Mouse (Mus musculus) adrenal gland, adult (tissue): ENCODE measurements around the gene Opcml.

Source experiments
- DNase-seq, 2 experiments: peaks; one replicate each; pipeline ENCODE4 v3.0.0; 2022 to 2023; ENCODE audit warnings: low spot score in 1 of 2; ENCODE audit not compliant: inconsistent age in 2 of 2

Opcml gene

DNA sequence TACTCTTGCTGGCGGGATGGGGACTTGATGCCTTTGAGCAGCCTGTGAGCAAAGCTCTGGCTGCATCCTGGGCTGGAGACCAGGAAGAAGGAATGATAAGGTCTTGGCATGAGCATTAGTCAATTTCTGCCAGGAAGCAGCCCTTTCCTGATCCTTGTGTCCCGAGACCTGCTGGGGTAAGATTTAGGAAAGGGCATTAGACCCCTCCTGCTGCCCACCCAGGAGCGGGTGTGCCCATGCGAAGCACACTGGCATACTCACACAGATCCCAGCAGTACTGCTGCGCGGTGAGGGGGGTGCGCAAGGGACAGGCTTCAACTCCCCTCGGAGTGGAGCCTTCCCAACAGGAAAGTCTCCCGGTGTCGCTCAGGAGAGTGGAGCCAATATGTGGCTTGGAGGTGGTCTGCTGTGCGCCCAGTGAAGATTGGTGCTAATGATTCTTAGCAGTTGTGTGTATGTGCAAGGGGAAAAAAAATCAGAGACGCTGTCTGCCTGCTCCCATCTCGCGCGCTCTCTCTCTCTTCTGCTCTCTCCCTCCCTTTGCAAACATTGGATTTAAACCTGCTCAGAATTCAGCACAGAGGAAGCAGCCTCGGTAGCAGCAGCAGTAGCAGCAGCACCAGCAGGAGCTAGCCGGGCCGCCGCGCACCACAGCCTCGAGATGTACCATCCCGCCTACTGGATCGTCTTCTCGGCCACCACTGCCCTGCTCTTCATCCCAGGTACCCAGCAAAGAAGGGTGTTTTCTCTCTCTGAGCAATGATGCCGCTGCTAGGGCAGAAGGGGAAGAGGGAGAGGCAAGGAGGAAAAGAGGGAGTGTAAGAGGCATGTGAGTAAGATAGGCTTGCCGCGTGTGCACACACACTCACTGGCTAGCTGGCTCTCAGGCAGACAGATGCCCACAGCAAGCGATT lies at the start of gene Opcml:
Opcml (plus strand) TSS at position 51 of the 914 bp plus-strand sequence.
- DNase-seq: peak in 1 of 2 experiments; percentile 19

DNA sequence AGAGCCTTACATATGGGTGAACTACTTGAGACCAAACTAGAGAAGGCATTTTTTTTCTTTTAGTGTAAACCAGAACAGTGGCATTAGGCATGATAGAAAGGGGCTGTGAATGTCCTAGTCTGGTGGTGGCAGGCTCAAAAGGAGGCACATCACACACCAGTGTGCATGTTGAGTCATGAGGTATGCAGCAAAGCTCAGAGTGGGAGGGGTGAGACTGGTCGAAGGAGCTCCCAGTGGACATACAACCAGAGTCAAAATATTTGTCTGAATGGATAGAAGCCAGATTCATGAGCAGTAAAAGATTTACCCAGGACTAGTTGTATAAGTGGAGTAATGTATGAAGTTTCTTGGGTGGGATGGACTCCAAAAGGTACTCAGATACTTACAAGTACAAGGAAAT lies 31.9 kb upstream of the Opcml start:
- no peak for DNase-seq

DNA sequence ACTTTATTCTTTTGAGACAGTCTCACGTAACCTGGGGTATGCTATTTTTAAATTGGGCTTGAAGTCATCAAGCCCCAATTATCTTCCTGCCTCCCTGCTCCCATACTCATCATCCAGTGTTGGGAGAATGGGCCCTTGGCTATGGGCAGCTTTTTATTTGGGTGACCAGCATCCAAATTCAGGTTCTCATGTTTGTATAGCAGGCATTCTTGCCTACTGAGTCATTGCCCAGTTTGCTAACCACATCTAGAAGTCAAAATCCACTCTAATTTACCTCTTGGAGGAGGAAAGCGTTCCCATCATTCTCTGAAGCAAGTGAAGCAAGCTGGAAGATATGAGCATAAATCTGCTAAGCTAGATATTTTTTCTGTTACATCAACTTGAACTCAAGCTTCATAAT lies 29.4 kb upstream of the Opcml start:
- DNase-seq: no peak

DNA sequence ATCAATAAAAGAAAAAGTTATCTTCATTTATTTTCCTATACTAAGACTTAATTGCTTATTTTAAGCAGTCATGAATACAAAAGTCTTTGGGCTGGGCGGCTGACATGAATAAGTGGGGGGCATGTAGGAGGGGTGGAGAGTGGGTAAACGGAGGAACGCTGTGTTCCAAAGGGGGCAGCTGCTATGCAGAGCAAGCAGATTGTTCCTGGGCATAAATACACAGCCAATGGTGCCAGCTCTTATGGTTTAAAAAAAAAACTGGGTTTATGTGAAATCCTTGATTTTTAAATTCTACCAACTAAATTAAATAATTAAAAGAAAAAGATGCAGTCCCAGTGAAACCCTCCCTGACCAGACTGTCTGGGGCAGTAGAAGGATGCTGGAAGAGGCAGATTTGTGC lies 24.1 kb upstream of the Opcml start:
- DNase-seq: no peak

DNA sequence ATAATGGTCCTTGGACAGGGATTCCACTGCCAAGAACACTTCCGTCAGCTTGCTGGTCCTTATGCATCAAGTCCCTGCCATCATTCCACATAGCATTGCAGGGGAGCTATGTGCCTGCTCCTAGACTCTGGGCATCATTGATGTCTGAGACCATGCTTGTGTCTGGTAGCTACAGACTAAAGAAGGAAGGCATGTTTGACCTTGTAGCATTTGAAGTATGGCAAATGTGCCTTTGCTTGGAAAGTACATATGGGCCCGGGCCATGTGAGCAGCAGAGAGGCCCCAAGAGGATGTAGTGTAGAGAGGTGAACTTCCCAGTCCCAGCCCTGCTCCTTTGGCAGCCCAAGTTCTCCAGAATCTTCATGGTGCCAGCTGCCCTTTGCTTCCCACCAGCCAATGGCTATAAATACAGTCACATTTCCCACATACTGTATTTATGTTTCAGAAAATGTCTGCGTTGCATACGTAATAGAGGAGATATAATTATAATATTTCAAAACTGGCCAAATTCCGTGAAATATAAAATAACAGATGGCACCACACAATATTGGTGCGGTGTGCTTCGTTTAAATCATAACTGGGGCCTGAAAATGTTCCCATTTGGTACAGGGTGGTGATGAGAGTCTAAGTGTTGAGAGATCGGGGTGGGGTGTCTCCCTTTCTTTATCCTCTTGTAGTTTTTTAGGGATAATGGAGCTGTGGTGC lies 23.2 kb upstream of the Opcml start:
- no peak for DNase-seq

DNA sequence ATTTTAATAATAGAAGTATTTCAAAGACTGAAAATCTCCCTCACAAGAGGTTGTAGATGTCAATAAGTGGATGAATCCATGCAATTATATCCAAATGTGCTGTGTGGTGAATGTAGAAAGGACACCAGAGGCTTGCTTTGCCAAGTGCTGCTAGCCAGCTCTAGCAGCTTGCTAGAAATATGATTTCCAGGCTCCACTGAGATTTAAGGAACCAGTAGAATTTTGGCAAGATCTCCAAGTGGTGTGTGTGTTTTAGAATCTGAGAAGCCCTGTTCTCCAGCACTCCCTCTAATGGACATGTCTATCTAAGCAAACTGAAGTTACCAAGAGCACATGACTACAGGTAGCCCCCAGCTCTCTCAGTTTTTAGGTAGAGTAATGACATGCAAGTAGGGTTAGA lies 21.8 kb upstream of the Opcml start:
- no peak for DNase-seq

DNA sequence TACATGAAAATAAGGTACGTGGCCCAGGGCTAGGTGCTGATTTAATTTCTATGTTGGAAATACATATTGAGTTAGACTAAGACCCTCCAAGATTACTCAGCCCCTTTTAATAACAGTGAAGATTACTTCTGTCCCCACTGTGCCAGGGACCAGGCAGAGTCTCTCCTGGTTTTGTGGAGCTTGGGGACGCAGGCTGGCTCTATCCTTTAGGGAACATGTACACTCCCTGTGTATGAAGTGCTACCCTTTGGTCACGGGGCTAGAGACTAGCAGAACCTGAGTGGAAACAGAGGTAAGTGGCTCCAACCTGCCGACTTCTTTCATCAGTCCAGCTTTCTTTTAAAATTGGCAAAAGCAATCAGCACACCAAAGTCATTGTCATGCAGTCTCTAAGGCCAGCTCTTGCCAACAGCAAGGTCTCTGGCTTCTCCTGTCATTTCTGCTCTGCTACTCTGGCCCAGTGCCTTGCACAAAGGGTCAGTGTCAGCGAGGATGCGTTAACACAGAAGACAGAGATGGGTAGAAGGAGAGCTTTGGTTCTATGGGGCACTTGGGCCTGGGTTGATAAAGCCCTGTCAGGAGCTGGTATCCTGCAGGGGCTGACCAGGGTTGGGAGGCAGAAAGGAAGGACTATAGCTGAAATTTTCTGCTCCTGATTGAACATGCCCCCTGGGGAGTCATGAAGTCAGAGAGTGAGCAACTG lies 9.1 kb upstream of the Opcml start:
- DNase-seq: no peak

DNA sequence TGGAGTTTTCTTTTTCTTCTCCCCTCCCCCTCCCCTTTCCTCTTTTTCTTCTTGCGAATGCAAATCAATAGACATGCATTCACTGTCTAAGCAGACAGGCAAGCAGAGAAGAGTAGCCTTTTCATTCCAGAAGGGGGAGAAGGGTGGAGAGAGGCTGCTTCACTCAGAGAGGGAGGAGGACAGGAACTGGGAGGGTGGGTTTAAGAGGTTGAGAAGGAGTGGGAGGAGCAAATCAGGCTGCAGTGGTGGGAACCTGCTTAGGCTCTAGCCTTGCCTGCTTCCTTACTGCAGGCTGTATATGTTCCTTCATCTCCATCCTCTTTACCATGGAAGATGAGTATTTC lies 8.6 kb upstream of the Opcml start:
- DNase-seq: no peak

DNA sequence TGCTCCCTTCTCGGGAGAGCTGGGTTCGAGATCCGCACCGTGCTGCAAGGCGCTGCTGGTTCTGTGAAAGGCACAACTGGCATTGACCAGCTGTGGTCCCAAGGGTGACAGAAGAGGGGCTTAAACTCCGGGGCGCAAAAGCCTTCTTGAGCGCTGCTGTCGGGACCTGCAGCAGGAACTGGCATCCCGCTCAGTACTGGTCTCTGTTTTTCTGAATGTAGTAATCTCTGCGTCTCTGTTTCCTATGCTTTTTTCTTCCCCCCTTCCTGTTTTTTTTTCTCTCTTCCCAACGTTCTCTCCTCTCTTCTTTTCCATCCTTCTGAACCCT lies 1.0 kb downstream of the Opcml start:
- no peak for DNase-seq

DNA sequence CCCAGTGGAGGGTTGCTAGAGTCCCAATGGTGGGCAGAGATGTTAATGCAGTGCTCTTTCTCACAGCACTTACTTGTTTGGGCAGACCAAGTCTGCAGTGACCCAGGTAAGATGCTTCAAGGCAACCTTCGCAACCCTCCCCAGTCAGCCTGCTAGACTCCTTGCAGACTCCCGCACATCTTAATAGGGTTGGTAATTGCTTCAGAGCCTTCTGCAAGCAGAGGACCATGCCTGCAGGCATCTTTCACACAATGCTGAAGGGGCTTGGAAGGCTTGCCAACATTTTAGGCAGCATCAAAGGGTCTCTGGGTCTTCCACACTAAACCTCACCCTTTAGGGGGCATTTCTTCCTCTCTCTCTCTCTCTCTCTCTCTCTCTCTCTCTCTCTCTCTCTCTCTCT lies 1.7 kb downstream of the Opcml start:
- DNase-seq: no peak

DNA sequence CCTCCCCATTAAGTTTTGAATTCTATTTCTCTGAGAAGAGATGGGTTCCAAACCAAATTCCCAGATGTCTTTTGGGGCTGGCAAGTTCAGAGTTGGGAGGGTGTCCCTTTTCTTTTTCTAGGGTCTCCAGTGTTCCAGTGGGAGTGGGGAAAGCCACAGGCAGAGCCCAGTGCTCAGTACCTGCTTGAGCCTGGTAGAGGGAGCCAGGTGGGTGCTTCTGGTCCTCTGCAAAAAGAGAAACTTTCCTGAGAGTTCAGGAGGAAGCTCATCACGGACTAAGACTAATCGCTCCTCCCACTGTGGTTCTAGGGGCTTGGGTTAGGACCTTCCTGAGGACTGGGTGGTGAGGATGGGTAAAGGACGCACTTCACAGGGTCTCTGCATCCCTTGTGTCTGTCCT lies 2.4 kb downstream of the Opcml start:
- DNase-seq: no peak

DNA sequence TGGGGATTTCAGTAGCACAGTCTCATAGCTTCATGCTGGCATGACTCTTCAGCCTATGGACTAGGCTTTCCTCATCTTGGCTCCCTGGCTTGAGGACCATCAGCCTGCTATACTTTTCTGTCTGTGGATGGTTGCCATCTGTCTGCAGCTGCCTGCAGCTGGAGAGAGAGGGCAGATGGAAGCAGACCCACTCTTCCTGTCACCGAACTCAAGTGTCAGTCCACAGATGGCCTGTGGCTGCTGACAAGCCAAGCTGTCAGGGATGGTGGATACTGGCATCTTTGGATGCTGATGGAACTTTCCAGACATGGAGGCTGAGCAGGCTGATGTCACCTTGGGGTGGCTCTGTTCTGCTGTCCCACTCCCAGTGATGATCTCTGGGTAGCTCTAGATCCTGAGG lies 6.0 kb downstream of the Opcml start:
- no peak for DNase-seq

DNA sequence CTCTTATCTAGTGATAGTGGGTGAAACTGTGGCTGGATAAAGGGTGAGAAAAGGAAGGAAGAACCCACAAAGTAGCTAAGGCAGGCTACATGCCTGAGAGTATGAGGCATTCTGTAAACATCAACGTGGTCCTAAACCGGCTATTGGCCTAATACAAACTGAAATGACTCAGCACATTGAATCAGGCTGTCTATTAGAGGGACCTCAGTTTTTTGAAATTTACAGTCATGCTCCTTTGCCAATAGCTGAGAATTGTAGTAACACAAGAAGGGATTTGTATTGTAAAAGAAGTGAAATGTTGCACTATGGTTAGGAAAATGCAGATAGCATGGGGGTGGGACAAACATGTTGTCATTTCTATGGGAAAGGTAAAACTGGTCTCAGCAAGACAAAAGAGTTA lies 10.4 kb downstream of the Opcml start:
- DNase-seq: no peak

DNA sequence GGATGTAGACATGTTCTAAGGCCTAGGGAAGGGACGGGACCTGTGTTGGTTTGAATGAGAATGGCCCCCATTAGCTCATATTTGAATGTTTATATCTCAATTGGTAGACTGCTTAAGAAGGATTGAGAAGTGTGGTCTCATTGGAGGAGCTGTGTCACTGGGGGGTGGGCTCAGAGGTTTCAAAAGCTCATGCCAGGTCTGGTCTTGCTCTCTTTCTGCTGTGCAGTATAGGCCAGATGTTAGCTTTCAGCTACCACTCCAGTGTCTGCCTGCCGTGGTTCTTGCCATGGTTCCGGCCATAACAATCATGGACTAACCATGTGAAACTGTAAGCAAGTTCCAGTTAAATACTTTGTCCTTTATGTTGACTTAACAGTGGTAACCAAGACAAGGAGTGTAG lies 11.2 kb downstream of the Opcml start:
- no peak for DNase-seq

DNA sequence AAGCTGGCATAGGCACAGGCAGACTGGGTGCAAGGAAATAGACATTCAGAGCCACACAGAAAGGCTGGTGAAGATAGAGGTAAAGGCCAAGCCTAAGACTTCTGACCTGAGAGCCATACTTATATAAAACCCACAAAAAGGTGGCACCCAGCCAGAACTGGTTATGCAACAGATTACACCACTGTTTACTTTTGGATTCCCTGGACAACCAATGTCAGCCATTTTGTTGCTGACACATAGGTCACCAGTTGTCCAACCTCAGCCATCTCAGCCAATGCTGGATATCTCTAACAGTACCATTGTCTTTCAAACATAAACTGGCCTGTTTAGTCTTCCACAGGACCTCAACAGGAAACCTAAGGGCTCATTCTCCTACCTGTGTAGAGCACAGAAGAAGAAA lies 11.8 kb downstream of the Opcml start:
- DNase-seq: peak in 1 of 2 experiments; percentile 47

DNA sequence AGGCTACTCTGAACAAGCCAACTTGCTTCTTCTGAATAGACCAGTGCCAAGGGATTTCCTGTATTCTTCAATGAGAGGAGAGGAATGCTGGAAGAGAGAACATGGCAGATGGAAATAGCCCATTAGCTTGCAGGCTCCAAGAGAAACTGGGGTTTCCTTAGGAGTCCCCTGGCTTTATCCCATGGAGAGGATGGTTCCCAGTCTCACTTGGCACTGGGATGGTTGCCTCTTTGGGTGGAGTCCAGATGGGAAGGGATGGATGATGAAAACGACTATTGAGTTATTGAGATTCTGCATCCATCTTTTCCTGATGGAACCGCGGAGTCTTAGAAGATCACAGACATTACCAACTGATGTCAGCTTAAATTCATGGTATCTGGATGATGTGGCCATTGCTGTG lies 13.9 kb downstream of the Opcml start:
- DNase-seq: no peak

DNA sequence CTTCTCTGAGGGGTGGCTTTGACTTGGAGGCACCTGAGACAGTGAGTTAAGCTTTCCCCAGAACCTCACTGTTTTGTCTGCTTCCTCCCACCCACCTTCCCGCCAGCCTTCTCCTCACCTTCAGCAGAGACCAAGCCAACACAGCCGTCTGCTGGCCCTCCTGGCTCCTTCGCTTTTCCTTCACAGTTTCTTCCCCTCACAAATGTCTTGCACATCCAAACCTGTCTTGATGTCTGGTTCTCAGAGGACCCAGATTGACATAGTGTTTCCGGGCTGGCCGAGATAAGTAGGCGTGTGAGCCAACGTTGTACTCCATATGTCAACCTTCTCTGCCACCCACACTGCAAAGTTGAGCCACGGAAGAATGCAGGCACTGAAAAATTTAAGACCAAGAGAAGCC lies 19.2 kb downstream of the Opcml start:
- no peak for DNase-seq

DNA sequence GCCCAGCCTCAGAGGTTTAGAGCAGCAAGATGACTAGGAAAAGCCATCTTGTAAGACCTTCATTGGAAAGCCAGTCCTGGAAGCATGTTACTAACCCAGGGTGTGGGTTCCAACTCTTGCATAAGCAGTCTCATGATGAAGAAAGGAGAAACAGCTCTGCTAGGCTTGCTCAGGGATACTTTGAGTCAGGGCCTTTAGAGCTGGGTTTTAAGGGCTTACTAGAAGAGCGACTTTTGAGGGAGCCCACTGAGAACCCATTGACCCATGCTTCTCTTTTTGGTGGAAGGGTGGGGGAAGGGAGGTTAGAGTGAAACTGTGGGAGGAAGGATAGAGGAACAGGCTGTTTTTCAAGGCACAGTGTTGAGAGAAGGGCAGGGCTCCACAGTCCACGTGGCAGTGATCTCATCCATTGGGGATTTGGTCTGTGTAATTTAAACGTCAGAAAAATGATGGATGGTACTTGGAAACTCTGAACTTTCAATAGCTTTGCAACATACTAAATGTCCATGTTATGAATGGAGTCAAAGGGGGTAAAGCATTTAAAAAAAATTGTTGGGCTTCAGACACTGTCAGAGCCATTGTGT lies 22.7 kb downstream of the Opcml start:
- DNase-seq: peak in 1 of 2 experiments; percentile 48

DNA sequence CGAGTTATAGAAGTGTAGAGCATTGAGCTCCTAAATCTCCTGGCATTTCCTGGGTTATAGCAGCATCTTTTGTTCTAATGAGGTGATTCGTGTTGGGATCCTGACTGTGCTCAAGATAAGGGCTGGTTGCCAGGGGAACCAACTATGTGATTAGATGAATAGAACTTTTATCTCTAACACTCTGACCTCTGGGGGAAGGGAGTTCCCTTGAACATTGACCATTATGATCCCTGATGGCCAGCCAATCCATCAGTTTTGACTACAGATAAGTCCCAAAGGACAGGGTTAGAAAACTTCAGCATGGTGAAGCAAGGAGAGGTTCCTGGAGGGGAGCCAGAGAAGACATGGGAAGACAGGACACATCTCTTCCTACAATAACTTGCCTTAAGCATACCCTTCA lies 23.6 kb downstream of the Opcml start:
- no peak for DNase-seq

DNA sequence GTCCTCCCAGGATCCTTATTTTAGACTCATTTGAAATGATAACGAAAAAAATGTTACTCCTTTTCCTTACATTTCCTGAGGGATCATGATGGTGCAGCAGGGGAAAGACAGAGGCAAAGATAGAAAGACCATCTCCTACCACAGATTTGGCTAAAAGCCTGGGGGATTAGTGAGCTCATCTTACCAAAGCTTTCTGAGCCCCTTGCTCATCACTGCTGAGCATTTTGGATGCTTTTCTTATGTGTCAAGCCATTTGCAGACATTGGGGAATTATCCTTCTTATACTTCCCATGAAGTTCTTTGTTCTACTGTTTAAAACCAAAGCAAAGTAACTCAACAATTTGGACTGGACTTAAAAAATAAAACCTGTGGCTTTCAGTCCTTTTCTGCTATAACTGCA lies 30.6 kb downstream of the Opcml start:
- DNase-seq: no peak

DNA sequence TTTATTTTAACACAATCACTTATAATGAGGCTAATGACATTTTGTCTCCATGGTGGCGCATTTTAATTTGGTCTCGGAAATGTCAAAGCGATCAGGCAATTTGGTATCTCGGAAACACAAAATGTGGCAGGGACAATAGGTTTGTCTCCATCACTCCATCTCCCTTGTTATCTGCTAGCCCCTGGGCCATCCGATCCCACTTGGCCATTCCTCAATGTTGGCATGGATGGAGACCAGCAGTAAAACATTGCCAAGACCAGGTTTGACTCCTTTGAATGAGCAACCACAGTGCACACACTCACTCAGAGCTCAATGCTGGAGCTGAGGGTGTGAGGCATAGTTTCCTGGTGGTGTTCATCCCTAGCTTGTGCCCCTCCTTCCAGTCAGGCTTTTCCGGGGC lies 32.1 kb downstream of the Opcml start:
- no peak for DNase-seq

DNA sequence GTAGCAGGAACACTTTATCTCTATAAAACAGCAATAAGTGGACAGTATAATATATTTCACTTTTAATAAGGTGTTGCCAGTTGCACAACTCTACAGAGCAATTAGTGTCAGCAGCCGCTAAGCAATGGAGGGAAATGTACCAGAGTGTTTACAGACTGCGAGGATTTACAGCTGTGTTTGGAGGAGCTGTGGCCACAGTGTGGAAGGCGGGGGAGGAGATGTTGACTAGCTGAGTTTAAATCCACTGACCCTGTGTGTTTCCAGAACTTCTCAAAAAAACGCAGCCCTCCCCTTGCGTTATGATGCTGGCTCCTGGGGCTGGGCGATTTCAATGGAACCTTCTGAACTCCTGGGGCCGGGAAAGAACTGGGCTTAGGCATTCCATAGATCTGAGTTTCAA lies 33.8 kb downstream of the Opcml start:
- DNase-seq: no peak
